Mouse (Mus musculus) heart, adult 18-20 months (tissue): ENCODE data around the gene Gins3. TPM values are rescaled to one million over a fixed set of nuclear protein-coding genes. Genes with fewer than 3 reads are reported as not detected.
A peak's percentile ranks its signal among the peaks of the same experiment; 100 is the strongest.
"Not testable (repeated sequence)": the region's sequence is repeated elsewhere in the genome, so short reads cannot be mapped to it uniquely, and the experiment has no call there.

Experiments used
- DNase-seq, 2 experiments: peaks; one replicate each; pipeline ENCODE4 v3.0.0; 2021 to 2022; ENCODE audit warnings: mixed read lengths in 1 of 2
- long read RNA-seq, 2 experiments: library from polyadenylated mRNA; stranded (forward); transcript quantifications; one replicate each; pipeline ENCODE4 v2.0.0; 2021
- total RNA-seq, 2 experiments: library from RNA; stranded (reverse); gene quantifications; 2 replicates each; pipeline ENCODE4 v1.2.3; 2021

Gene Gins3
- total RNA-seq, result 1 to 10 TPM in 1 of 2 experiments, under 1 TPM in 1; 0.97 to 1.2 TPM
- long read RNA-seq, experiment 1, partial matches to known transcripts, result 0 of 1 reads
- long read RNA-seq, experiment 1, other reads (novel, unspliced or antisense), result 0 of 1 reads
- long read RNA-seq, experiment 2, partial matches to known transcripts, result 0 of 1 reads
- long read RNA-seq, experiment 2, other reads (novel, unspliced or antisense), result 0 of 1 reads

- DNase-seq, result peak; percentile 94 to 97
Measured at GRCm38 (mm10) chr8:95633262-95634062, at the start of gene Gins3. Gene Gins3 (plus strand): TSS chr8:95633453.

- no peak for DNase-seq
Measured at GRCm38 (mm10) chr8:95587339-95587738, 45.9 kb upstream of the Gins3 start.

- no peak for DNase-seq
Measured at GRCm38 (mm10) chr8:95589282-95589681, 44.0 kb upstream of the Gins3 start.

GRCm38 (mm10) chr8:95590539-95590938 is 42.7 kb upstream of the Gins3 start:
- no peak for DNase-seq

- no peak for DNase-seq
Measured at GRCm38 (mm10) chr8:95592131-95592780, 41.0 kb upstream of the Gins3 start.

- no peak for DNase-seq
Measured at GRCm38 (mm10) chr8:95593439-95594393, 39.5 kb upstream of the Gins3 start.

GRCm38 (mm10) chr8:95595131-95595530 is 38.1 kb upstream of the Gins3 start:
- no peak for DNase-seq

- peak; percentile 48 to 67 for DNase-seq
Measured at GRCm38 (mm10) chr8:95596841-95597241, 36.4 kb upstream of the Gins3 start.

GRCm38 (mm10) chr8:95599861-95600260 is 33.4 kb upstream of the Gins3 start:
- peak in 1 of 2 experiments; percentile 67 for DNase-seq

GRCm38 (mm10) chr8:95601306-95601705 is 31.9 kb upstream of the Gins3 start:
- no peak for DNase-seq

GRCm38 (mm10) chr8:95602168-95602567 is 31.1 kb upstream of the Gins3 start:
- no peak for DNase-seq

GRCm38 (mm10) chr8:95606509-95606908 is 26.7 kb upstream of the Gins3 start:
- not testable (repeated sequence) for DNase-seq

GRCm38 (mm10) chr8:95607210-95607609 is 26.0 kb upstream of the Gins3 start:
- DNase-seq, result no peak

- DNase-seq, result no peak
Measured at GRCm38 (mm10) chr8:95609406-95609805, 23.8 kb upstream of the Gins3 start.

GRCm38 (mm10) chr8:95610749-95611148 is 22.5 kb upstream of the Gins3 start:
- DNase-seq, result no peak

GRCm38 (mm10) chr8:95611769-95612168 is 21.5 kb upstream of the Gins3 start:
- no peak for DNase-seq

- DNase-seq, result no peak
Measured at GRCm38 (mm10) chr8:95616383-95616782, 16.9 kb upstream of the Gins3 start.

GRCm38 (mm10) chr8:95620046-95620445 is 13.2 kb upstream of the Gins3 start:
- no peak for DNase-seq

GRCm38 (mm10) chr8:95624833-95625232 is 8.4 kb upstream of the Gins3 start:
- DNase-seq, result no peak

GRCm38 (mm10) chr8:95632840-95633239 is 413 bp upstream of the Gins3 start:
- DNase-seq, result no peak

- DNase-seq, result no peak
Measured at GRCm38 (mm10) chr8:95634063-95634340, 749 bp downstream of the Gins3 start.

- no peak for DNase-seq
Measured at GRCm38 (mm10) chr8:95644942-95645341, 11.7 kb downstream of the Gins3 start.
